Mouse (Mus musculus) v-Abl transformed pro-B cells (cell line): ENCODE measurements around the gene Mast4.

ENCODE experiments used
- in situ Hi-C, 2 experiments: fragments of 400-800 bp; cut with MboI; formaldehyde crosslinking; loops; one replicate each; pipeline ENCODE4 v1.15.1; 2025; ENCODE audit not compliant: unreplicated experiment in 2 of 2

The Mast4 gene

DNA sequence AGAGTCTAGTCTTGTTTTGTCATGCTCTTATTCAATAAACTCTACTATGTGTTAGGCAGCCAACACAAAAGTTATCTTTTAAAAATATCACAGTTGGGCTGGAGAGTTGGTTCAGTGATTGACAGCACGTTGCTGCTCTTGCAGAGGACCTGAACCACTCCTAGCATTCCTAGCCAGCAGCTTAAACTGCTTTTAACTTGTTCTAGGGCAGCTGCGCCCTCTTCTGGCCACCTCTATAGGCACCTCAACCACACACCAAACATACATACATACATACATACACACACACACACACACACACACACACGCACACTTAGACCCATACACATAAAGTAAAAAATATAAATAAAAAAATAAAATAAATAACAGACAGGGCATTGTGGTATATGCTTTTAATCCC lies 262.5 kb downstream of the Mast4 start:
- in situ Hi-C loops: no loop called here

DNA sequence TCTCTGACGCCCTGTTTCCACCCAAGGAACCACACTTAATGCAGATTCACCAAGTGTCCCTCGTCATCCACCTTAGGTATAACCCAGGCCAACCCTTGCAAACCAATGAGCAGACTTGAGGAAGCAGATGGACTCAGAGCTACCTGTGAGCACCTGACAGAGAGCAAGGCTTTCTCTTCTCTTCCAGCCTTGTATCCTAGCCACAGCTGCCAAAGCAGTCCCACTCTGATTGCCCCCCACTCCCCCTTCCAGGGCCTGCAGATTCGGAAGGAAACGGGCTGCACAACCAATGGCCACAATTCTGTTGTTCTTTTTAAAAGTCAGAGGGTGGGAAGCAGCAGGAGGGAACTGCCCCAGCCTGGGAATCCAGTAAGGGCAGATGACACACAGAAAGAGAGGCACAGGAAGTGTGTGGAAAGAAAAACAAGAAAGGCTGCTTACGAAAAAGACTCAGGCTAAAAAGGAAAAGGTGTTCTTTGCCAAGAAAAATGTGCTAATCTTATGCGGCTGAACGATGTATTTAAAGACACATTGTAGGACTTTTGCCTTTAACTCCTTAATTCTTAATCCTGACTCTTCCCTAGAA lies 266.6 kb downstream of the Mast4 start:
- in situ Hi-C loops: no loop called here

DNA sequence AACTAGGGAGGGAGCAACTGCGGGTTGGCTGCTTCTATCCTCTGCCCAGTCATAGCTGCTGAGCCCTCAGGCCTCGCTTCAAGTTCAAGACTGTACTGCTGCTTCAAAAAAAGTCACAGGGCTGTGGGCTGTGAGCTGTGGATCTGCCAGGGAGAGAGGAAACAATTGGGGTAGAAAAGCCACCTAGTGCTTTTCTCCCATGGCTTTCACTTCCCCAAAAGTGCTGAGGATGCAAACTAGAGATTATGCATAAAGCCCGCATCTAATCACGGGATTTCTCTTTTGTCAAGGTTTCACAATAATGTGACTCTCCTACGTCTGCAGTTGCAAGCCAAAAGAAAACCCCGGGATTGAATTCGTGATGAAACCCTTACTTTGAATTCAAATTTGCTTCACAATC lies 268.9 kb downstream of the Mast4 start:
- in situ Hi-C loops: no loop called here

DNA sequence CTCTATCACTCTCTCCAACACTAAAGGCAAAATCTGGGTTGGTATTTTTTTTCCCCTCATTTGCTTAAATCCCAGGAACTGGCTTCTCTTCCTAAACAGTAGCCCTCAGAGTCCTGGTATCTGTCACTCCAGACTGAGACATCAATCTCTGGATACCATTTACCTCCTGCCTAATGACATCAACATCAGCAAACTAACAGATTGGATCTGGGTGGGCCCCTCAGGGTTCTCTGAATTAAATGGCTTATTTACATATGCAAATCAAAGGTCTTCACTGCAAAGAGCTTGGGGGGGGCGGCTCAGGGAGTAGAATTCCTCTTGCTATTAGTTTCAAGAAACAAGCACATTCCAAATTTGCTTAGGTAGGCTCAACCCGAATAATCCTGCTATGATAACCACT lies 272.6 kb downstream of the Mast4 start:
- in situ Hi-C loops: no loop called here

DNA sequence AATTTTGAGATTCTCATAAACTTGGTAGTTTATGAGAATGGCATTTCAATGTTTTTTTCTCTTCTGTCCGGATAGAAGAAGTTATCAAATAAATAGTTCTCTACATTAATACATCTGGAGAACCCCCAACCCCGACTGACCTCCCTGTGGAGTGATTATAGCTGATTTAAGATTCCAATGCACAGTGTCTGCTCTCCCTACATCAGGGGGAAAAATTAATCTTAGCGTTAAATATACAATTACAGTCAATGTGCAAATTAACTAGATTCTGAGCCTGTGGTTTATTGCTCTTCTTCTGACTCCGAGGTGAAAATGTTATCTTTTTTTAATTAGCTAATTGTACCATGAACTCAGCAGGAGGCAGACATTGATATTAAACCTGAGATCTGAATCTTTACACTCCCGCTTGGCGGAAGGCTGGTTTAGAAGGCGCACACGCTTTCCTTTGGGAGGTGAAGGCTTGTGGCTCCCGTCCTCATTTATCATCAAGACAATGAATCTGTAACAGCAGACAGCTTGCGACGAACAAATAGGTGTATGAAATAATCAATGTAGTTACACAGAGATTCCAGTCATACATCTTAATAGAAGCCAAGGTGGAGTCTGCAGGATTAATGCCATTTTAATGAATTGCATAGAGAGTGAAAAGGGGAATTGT lies 274.2 kb downstream of the Mast4 start:
- in situ Hi-C loops: no loop called here

DNA sequence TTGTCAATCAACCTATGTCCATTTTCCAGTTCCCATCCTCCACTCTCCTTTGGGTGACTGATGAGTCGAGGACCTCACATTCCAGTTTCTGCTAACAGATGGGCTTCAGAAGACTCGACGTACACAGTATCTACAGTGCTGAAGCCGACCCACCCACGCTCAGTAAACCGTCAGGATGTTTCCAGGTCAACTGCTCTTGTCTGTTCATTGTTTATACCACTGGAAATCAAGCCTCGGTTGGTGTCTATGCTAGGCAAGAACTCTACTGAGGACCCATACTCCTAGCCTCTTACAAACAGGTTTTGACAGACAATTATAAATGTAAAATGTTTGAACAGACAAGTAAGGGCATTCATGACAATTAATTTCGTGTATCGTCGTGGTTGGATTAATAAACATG lies 277.8 kb downstream of the Mast4 start:
- in situ Hi-C loops: no loop called here

DNA sequence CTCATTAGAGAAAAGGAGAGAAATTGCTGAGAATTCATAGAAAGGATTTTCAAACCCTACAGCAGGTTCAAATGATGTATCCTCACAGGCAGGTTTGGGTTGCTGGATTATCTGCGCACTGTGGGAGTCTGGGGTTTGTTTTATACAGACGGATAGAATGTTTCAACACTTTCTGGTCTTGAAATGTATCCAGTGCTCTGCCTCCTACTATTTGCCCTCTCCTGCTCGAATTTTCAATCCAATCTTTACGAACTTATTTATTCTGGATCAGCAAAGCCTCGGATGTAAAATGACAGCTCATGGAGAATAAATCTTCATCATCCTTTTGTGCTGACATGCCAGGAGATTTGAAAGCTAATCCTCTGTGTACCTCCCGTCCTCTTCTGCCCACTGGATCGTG lies 281.6 kb downstream of the Mast4 start:
- in situ Hi-C loops: no loop called here

DNA sequence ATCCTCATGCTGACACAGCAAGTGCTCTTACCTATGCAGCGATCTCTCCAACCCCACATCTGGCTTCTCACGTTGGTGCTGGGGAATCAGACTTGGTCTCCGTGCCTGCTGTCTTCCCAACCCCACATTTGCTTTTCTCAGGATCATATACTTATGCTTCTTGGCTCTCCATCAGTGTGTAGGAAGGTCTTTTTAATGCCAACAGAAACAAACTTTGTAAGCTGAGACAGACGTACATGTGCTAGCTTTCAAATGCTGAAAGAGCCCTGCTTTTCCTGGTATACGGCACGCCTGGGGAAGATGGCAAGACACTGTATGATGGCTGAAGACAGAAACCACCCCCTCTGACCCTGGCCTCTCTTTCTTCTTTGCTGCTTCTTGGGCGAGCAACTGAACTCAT lies 285.3 kb downstream of the Mast4 start:
- in situ Hi-C loops: no loop called here

DNA sequence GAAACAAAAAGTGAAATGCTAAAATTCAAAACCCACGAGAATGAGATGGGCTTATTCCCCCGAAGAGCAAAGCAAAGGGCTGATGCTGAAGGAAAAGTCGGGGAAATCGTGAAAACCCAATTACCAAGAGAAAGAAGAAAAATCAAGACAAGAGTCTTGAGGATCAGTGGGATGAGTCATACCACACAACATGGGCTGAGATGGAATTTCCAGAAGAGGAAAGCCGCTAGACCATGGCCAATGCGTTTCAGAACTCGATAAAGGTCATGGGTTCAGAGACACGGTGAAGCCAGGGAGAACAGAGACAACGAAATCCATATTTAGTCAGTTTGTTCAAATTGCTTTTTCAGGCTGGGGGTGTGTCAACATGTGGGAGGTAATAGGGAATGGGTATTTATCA lies 290.6 kb downstream of the Mast4 start:
- in situ Hi-C loops: no loop called here

DNA sequence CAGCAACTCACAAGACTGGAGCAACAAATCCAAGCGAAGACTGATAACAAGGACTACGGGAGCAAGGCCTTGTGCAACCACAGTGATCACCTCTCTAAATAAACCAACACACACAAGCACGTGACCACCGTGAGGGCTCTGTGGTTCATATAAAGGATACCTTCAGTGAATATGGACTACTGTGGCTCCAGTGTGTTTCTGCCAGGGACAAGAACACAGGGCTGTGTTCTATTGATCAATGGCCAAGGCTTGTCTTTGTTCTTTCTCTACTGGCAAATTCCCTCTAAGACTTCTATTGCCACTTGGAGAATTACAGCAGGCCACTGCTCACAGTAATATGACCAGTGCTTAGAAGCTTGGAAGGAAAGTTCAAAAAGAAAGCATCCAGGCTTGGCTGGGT lies 291.3 kb downstream of the Mast4 start:
- in situ Hi-C loops: no loop called here

DNA sequence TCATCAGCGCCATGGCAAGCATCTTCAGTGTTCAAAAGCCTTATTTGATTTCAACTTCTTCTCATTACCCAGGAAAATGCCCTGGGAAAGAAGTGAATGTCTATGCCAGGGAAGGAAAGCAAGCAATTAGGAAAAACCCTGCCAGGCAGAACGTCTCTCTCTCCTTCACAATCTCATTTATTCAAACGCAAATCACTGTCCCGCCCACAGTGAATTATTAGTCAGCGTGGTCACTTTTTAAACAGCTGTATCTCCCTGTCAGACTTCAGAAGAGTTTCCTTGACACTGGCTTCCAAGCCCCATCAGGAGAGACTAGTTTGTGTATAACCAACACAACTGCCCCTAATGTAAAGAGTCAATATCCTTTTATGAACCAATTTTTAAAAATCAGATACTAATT lies 296.8 kb downstream of the Mast4 start:
- in situ Hi-C loops: no loop called here

DNA sequence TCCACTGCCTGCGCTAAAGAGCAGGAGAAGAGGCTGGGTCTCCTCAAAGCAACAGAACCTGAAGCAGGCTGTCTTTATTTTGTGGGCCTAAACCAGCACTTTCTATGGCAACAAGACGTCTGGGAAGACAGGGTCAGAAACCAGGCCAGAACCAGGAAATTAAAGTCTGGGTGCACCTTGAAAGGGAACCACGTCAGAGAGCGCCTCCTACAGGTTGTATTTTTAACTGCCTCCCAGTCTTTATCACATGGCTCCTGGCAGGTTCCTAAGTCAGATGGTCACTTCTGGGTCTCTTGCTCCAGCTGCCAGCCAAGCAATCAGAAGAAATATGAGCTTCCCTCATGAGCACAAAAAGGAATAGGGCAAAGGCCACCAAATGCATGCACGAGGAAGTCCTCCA lies 304.9 kb downstream of the Mast4 start:
- in situ Hi-C loops: no loop called here

DNA sequence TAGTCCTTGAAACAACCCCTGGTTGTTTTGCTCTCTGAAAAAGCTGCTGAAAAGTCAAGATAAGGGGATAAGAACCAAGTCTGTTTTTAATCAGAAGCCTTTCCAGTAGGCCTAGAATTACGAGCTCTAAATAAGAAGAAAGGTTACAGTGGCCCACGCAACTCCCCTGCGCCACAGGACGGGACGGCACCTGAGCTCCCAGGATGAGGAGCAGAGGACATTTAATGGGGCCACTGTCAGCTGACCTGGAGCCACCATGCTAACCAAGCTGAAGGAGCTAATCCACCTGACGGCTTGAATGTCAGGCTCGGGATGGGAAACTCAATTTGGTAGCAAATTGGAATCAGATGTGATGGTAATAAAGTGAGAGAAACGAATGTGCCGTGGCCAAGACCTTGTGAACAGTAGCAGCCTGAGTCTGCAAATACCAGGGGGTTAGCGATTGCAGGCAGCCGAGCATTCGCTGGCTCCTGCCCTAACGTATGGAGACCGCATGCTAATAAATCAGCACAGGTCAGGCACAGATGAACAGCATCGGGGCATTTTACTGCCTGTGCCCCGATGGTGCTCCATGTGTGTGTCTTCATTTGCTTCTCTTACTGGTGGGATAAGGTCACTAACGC lies 306.7 kb downstream of the Mast4 start:
- in situ Hi-C loops: no loop called here

DNA sequence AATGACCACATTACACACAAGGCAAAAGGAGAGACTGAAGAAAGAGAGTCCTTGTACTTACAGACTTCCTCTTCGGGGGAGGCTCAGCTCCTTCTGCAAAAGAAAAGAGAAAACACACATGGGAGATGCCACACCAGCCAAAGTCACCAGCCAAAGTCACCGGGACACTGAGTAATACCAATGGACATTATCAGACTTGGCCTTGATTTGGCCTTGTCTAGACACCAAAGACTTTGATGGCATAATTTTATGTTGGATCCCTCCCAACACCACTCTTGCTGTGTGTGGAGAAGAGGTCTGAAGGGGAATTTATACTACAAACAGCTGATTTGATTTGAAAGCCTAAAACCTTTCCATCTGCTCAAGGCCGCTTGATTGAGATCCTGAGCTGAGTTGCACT lies 308.8 kb downstream of the Mast4 start:
- in situ Hi-C loops: no loop called here

DNA sequence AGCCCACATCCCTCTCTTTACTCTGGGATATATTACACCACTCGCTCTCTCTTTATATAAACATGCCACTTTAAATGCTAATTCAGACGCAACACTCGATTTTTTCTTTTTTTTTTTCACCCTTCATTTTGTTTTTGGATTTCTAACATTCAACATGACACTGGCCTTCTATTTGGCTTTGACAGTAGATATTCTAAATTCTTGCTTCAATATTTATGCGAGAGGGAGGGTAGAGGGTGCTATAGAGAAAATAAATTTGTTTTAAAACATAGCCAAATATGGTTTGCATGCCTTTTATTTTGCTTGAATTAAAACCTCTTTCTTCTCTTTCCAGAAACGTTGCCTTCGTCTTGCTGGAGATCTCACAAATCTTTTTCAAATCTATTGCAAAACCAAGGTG lies 315.8 kb downstream of the Mast4 start:
- in situ Hi-C loops: no loop called here

DNA sequence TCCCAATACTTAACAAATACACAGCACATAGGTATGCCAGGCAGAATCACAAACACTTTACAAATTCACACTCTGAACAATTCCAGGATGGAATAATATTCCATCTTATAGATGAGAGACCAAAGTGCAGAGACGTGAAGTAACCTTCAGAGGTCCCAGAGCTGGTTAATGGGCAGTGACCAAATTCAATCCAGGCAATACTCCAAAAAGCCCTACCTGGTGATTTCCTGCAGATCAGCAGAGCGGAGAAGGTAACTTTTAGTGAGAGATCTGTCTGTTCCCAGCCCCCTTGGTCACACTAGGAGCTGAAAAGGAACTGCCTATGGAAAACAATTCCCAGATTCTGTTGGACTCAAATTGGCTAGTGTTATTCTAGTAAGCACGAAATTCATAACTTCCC lies 316.6 kb downstream of the Mast4 start:
- in situ Hi-C loops: no loop called here

DNA sequence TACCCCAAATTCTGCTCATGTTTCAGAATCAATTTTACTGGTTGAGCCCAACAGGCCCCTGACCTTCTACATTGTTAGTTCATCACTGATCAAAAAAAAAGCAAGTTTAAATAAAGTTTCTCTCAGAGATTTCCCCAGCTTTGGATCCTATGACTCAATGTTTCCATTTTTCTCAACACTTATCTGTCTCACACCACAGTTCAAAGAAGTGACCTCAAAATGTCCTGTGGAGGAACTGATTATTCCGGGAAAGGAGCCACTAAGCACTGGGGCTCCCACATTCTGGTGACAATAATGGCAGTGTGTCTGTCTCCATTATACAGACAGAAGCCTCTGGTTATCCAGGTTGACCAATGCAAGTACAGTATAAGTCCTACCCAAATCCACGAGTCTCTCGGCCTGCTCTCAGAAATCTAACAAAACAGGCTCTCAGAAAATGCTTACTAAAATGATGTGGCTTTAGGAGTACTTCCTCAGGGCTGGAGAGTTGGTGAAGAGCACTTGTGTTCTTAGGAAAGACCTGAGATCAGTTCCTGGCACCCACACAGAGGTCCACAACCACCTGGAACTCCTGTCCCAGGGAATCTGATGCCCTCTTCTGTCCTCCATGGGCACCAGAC lies 319.1 kb downstream of the Mast4 start:
- in situ Hi-C loops: no loop called here

DNA sequence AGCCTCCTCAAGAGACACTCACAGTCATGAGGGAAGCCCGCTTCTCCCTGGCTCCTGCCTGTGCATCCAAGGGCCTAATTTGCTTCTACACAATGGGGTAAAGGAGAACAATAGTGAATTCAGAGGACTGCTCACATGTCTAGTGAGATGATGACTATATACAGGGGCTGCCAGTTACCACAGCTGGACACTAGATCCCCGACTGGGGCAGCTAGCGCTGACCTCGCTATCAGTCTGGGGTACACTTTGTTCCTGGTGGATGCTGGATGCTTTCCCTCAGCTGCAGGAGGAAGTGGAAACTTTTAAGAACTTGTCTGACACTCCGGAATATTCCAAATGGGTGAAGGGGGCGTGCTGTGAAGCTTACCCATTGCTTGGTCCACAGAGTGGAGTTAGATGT lies 319.7 kb downstream of the Mast4 start:
- in situ Hi-C loops: no loop called here

DNA sequence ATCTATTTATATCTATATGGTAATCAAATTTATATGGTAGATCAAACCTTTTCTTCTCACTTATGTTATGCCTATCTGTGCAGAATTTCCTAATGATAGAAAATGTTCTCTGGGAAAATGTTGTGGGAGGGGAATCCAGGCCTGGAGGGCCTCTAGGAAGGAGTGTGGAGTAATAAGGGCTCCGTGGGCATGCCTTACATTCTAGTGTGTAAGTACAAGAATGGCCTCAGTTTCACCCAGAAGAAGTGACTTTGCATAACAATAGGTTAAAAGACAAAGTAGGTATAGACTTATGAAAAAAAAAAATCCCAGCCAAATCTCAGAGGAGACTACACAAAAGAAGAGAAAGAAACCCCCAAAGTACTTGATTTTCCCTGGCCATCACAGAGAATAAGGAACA lies 320.1 kb downstream of the Mast4 start:
- in situ Hi-C loops: no loop called here

DNA sequence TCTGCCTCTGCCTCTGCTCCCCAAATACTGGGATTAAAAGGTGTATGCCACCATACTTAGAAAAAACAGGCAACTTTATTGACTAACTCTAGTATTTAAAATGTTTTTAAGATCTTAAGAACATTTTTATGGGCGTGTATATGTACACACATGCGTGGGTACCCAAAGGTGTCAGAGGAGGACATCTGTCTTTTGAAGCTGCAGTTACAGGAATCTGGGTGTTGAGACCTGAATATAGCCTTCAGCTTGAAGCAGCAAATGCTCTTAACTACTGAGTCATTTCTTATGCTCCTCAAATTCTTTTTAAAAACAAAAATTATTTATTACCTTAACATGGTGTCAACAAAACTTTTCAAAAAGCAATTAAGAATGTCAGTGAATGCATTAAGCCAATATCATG lies 329.1 kb downstream of the Mast4 start:
- in situ Hi-C loops: no loop called here

DNA sequence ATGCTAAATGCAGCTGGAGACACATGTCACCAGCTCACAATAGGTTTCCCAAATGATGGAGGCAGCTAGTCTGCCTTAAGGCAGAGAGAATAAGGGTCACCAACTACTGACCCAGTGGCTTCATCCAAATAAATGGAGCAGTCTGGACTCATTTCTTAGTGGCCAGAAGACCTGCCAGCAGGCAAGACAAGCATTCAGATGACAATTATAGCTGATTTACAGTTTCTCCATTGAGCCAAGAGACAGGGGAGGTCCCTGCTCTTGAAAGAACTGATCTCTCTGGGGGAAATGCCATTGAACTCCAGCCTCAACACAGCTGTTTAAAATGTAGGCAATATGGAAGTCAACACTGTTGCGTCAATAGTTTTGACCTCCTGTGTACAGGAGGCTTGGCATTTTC lies 332.5 kb downstream of the Mast4 start:
- in situ Hi-C loops: no loop called here

DNA sequence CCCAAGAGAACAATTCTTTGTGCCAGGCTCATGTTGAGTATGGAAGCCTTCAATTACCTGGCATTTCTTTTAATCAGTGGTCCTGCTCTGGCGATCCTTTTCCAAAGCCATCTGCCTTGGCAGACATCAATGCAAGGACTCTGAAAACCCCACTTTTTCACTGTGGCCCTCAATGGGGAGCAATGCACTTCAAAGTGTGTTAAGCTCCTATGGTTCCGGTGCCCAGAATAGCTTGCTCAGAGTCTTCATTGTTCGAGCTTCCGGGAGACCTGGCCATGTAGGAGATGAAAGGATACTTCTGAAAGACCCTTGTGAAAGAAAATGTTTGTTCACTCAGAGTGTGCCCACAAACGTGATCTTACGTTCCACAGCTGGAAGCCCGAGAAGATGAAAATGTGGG lies 333.4 kb downstream of the Mast4 start:
- in situ Hi-C loops: no loop called here
